Mouse (Mus musculus) inflammation-experienced regulatory T-cells (primary cell): ENCODE results near the gene Fam32a. TPM values are rescaled to one million over a fixed set of nuclear protein-coding genes. Genes with fewer than 3 reads are reported as not detected.

ENCODE experiments used
- polyA plus RNA-seq, 2 experiments: library from polyadenylated mRNA; unstranded; fragments of 100-300 nt; shearing (Covaris generic); gene quantifications; one replicate each; pipeline ENCODE4 v1.2.1; 2017

The Fam32a gene
- 100 to 1,000 TPM; 105 to 112 TPM for polyA plus RNA-seq

GRCm38 (mm10) chr8:72219541-72220363 is at the start of gene Fam32a:
TSS of gene Fam32a (plus strand) at chr8:72219730.

GRCm38 (mm10) chr8:72189417-72190214 is 29.9 kb upstream of the Fam32a start, which contains the start of gene Hsh2d:
TSS of gene Hsh2d (plus strand) at chr8:72189638.

DNA sequence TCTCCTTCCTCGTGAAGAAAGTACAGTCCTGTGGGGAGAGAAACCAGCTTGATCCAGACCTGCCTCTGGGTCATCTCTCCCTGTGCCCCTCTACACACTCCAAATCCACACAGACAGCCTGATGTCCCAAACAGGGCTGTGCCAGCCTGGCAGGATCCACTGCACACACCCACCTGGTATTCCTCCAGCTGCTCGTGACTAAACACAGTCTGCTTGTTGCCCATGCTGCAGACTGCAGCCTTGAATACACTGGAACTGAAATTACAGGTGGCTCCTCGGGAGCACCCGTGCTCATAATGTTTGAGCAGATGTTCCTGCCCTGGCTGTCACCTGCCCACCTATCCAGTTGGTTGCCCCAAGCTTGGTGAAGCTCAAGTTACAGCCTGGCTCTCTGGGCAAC is 6.8 kb upstream of the Fam32a start, which contains the start of gene Cib3:
Gene Cib3, minus strand, starts transcription at position 87 of the 400 bp plus-strand sequence.

GRCm38 (mm10) chr8:72213536-72213935 is 6.0 kb upstream of the Fam32a start, which contains the start of gene Gm11034:
TSS of gene Gm11034 (minus strand) at chr8:72213636.

GRCm38 (mm10) chr8:72239499-72240402 is 20.2 kb downstream of the Fam32a start, which contains the start of gene Ap1m1:
TSS of gene Ap1m1 (plus strand) at chr8:72240018.

Other genes with a start within 250 kb of the Fam32a start
- gene Cyp4f18, start 210.1 kb upstream of the Fam32a start, polyA plus RNA-seq, result 1 to 10 TPM; 2.0 to 5.3 TPM
- 1 to 10 TPM in 1 of 2 experiments, under 1 TPM in 1; 0.45 to 2.3 TPM for gene Olfr372, start 178.5 kb upstream of the Fam32a start, polyA plus RNA-seq
- gene Olfr373, start 136.6 kb upstream of the Fam32a start, polyA plus RNA-seq, result 1 to 10 TPM in 1 of 2 experiments, under 1 TPM in 1; 0.41 to 1.5 TPM
- under 1 TPM; 0.17 to 0.88 TPM for gene Olfr374, start 112.7 kb upstream of the Fam32a start, polyA plus RNA-seq
- 100 to 1,000 TPM; 270 to 278 TPM for gene Tpm4, start 84.8 kb upstream of the Fam32a start, polyA plus RNA-seq
- 100 to 1,000 TPM; 155 to 202 TPM for gene Rab8a, start 58.5 kb upstream of the Fam32a start, polyA plus RNA-seq
- gene Hsh2d, start 30.1 kb upstream of the Fam32a start, polyA plus RNA-seq, result 10 to 100 TPM; 24.9 to 27.1 TPM
- under 1 TPM in 1 of 2 experiments, not detected in 1; 0.65 TPM for gene Cib3, start 6.9 kb upstream of the Fam32a start, polyA plus RNA-seq
- gene Gm11034, start 6.1 kb upstream of the Fam32a start, polyA plus RNA-seq, result not detected
- 100 to 1,000 TPM; 160 to 194 TPM for gene Ap1m1, start 20.3 kb downstream of the Fam32a start, polyA plus RNA-seq
- gene Gm10282, start 85.5 kb downstream of the Fam32a start, polyA plus RNA-seq, result 10 to 100 TPM in 1 of 2 experiments, 1 to 10 TPM in 1; 3.4 to 12.4 TPM
- 100 to 1,000 TPM; 349 to 689 TPM for gene Klf2, start 99.3 kb downstream of the Fam32a start, polyA plus RNA-seq
- gene Eps15l1, start 201.7 kb downstream of the Fam32a start, polyA plus RNA-seq, result 10 to 100 TPM; 41.3 to 42.8 TPM
- gene Calr3, start 224.1 kb downstream of the Fam32a start, polyA plus RNA-seq, result 1 to 10 TPM in 1 of 2 experiments, under 1 TPM in 1; 0.35 to 1.2 TPM
- gene 1700030K09Rik, start 224.2 kb downstream of the Fam32a start, polyA plus RNA-seq, result 1 to 10 TPM; 4.8 to 8.0 TPM